Mouse (Mus musculus): Measurements from ENCODE around the gene Hrg. TPM values are rescaled to one million over a fixed set of nuclear protein-coding genes. Genes with fewer than 3 reads are reported as not detected.
"Not testable (repeated sequence)": the region's sequence is repeated elsewhere in the genome, so short reads cannot be mapped to it uniquely, and the experiment has no call there.

Gene Hrg
- total RNA-seq, 2 experiments from 2014 or later = 2.6 to 86.2 TPM

- peak; percentile 7 to 25 for DNase-seq (ENCODE audit: low spot score in 2 of 2)
Measured at GRCm38 (mm10) chr16:22955397-22956084, 4.7 kb downstream of the Hrg start.

GRCm38 (mm10) chr16:22956085-22956439 is 5.2 kb downstream of the Hrg start:
- DNase-seq (ENCODE audit: low spot score in 2 of 2) = no peak

DNA sequence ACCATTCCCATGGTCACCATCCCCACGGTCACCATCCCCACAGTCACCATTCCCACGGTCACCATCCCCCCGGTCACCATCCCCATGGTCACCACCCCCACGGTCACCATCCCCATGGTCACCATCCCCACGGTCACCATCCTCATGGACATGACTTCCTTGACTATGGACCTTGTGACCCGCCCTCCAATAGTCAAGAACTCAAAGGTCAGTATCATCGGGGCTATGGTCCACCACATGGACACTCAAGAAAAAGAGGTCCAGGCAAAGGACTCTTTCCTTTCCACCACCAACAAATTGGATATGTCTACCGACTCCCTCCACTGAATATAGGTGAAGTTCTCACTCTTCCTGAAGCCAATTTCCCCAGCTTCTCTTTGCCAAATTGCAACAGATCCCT is 10.2 kb downstream of the Hrg start:
- no peak for DNase-seq (ENCODE audit: low spot score in 2 of 2)

GRCm38 (mm10) chr16:22962256-22962655 is 11.4 kb downstream of the Hrg start:
- no peak for DNase-seq (ENCODE audit: low spot score in 2 of 2)

DNA sequence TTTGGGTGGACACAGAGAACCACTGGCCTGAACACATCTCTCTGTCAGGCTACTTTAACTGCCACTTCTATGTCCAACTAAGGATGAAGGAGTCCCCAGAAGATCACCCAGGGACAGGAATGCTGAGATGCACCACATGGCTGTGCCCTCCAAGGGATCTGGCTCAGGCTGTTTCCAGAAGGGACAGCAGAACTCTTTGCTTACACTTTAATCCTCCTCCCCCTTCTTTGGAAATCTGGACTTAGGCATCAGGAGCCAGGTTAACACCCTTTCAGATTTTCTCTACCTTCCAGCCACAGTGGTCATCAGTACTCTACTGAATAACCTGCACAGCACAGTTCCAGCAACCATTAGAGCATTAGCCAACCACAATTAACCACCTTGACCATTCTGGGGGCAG is 12.4 kb downstream of the Hrg start:
- no peak for DNase-seq (ENCODE audit: low spot score in 2 of 2)

DNA sequence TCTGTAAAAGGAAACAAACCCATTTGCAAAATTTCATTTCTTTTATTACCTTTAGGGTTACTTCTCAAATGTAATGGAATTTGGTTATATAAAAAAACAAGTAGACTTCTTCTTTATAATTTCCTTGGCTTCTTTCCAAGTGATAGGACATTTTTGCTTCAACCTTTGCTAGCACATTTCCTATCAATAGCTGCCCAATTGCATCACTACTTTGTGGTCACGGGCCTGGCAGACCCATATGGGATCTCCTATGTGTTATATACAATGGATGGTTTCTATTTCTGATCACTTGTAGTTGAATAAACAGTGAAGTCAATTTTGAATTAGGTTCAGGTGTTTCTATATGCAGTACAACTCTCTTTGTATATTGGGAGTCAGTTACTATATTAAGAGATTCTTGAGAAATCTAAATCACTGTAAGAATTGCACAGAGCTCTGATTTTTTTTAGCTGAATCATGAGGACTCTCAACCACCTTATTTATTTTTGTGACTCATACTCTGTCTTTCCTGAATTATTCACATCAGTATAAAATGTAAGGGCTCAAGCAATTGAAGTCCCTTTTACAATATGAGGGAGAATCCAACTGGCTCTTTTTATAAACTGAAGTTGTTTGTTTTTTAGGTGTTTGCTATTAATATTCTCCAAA is 16.6 kb downstream of the Hrg start:
- DNase-seq (ENCODE audit: low spot score in 2 of 2) = no peak

DNA sequence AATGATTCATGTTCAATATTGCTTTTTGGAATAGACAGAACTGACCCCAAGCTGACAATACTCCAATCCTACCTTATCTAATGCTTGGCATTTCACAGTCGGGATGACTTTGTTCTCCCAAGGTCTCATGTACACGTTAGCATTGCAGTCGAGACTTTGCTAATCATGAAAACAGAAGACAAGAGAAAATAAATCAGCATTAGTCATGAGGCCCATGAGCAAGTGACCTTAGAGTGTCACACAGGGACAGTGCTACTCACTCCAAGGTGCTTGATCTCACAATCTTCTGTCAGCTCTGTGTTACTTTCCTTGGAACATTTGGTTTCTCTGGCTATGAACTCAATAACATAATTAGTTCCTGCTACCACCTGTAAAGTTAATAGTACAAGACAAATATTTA is 46.1 kb downstream of the Hrg start:
- DNase-seq (ENCODE audit: low spot score in 2 of 2) = not testable (repeated sequence)

Other genes starting within 250 kb of the Hrg start
- gene Crygs, start 139.5 kb upstream of the Hrg start, total RNA-seq (2021) = not detected
- gene Tbccd1, start 93.4 kb upstream of the Hrg start, total RNA-seq (2021) = 10 to 100 TPM; 21.4 to 23.4 TPM
- gene Dnajb11, start 93.2 kb upstream of the Hrg start, total RNA-seq (2021) = 10 to 100 TPM; 73.3 to 75.8 TPM
- gene Ahsg, start 59.8 kb upstream of the Hrg start, total RNA-seq (2021) = 1,000 to 10,000 TPM in 1 of 2 experiments, 10 to 100 TPM in 1; 68.1 to 2,750 TPM
- gene Fetub, start 32.7 kb upstream of the Hrg start, total RNA-seq (2021) = 100 to 1,000 TPM in 1 of 2 experiments, 10 to 100 TPM in 1; 10.1 to 134 TPM
- 10 to 100 TPM; 10.1 to 27.3 TPM for gene Kng2, start 78.4 kb downstream of the Hrg start, total RNA-seq (2021)
- gene Kng1, start 106.8 kb downstream of the Hrg start, total RNA-seq (2021) = 100 to 1,000 TPM in 1 of 2 experiments, 10 to 100 TPM in 1; 10.7 to 386 TPM
- gene Eif4a2, start 156.4 kb downstream of the Hrg start, total RNA-seq (2021) = 100 to 1,000 TPM; 482 to 508 TPM
- gene Rfc4, start 176.7 kb downstream of the Hrg start, total RNA-seq (2021) = 10 to 100 TPM; 24.2 to 25.5 TPM
- 100 to 1,000 TPM; 119 to 145 TPM for gene Adipoq, start 195.5 kb downstream of the Hrg start, total RNA-seq (2021)

Measured in adrenal gland, postnatal 4 days (tissue).